Mouse (Mus musculus) heart, embryonic 12.5 days (tissue): ENCODE measurements at regions not wholly inside any gene's neighbourhood (a gene's known extent, or its start where the extent isn't known, plus 50 kb on each side); places are given as distances from the start of the nearest gene placed in this dataset.

Experiments
- ATAC-seq: fragments of 200-750 bp; cut with Nextera tagmentation; 2 replicates; pipeline ENCODE4 v1.8.0; 2017; ENCODE audit warnings: moderate TSS enrichment, moderate library complexity; ENCODE audit not compliant: insufficient number of reproducible peaks, low FRiP score
- H3K27ac ChIP-seq: fragments of 300-500 bp; sonication (generic); 2 replicates; pipeline ENCODE4 v1.5.1; 2016; ENCODE audit warnings: mild to moderate bottlenecking, moderate library complexity; ENCODE audit not compliant: poor library complexity, severe bottlenecking
- H3K27me3 ChIP-seq: fragments of 300-500 bp; sonication (generic); replicated peaks from 2 replicates; pipeline ENCODE4 v1.6.1; 2016; ENCODE audit warnings: mild to moderate bottlenecking, moderate library complexity
- H3K36me3 ChIP-seq: fragments of 300-500 bp; sonication (generic); 2 replicates; pipeline ENCODE4 v1.6.1; 2016; ENCODE audit warnings: mild to moderate bottlenecking, moderate library complexity
- H3K4me1 ChIP-seq: fragments of 300-500 bp; sonication (generic); replicated peaks from 2 replicates; pipeline ENCODE4 v1.6.1; 2016; ENCODE audit warnings: mild to moderate bottlenecking
- H3K4me2 ChIP-seq: fragments of 300-500 bp; sonication (generic); 2 replicates; pipeline ENCODE4 v1.6.1; 2016; ENCODE audit warnings: mild to moderate bottlenecking, moderate library complexity
- H3K4me3 ChIP-seq: fragments of 300-500 bp; sonication (generic); 2 replicates; pipeline ENCODE4 v1.5.1; 2016; ENCODE audit warnings: mild to moderate bottlenecking
- H3K9ac ChIP-seq: fragments of 300-500 bp; sonication (generic); 2 replicates; pipeline ENCODE4 v1.6.1; 2016; ENCODE audit warnings: mild to moderate bottlenecking, moderate library complexity
- H3K9me3 ChIP-seq: fragments of 300-500 bp; sonication (generic); replicated peaks from 2 replicates; pipeline ENCODE4 v1.6.1; 2016; ENCODE audit warnings: mild to moderate bottlenecking, moderate library complexity
- WGBS: fragments of 180-500 bp; shearing (Covaris S2); methylation state at CpG from one replicate; pipeline ENCODE4 v1.1.7; 2016; 5-methylcytosine and 5-hydroxymethylcytosine counted together

- Histone ChIP-seq H3K4me2 (no peak overlapping the region), H3K4me3 (no peak overlapping the region), H3K9ac (no peak overlapping the region), H3K36me3 (no peaks in the 10 kb centered on the region), H3K27ac (no peak overlapping the region), H3K9me3 (no peaks in the 10 kb centered on the region), H3K4me1 (0 out of 2 replicates have a peak, but pooled peaks cover 3% of the 10 kb centered on the region), H3K27me3 (no peaks in the 10 kb centered on the region)
- no peak for ATAC-seq
- 79% methylated on average over 1 of the region's 1 CpGs for WGBS
These were observed 745.9 kb downstream of the Tmem182 start for GRCm38 (mm10) chr1:41551271-41551670.

GRCm38 (mm10) chr1:41555607-41556006 is 750.2 kb downstream of the Tmem182 start:
- Histone ChIP-seq H3K4me1 (0 out of 2 replicates have a peak, but pooled peaks cover 3% of the 10 kb centered on the region), H3K4me2 (no peak overlapping the region), H3K9ac (no peak overlapping the region), H3K4me3 (no peak overlapping the region), H3K36me3 (no peaks in the 10 kb centered on the region), H3K27me3 (no peaks in the 10 kb centered on the region), H3K9me3 (no peaks in the 10 kb centered on the region), H3K27ac (no peak overlapping the region)
- ATAC-seq = peak; percentile 94
- 29% methylated on average over 2 of the region's 2 CpGs for WGBS

- H3K4me1 ChIP-seq = 0 out of 2 replicates have a peak, but pooled peaks cover 3% of the 10 kb centered on the region
- ATAC-seq = no peak
- no peak overlapping the region for H3K27ac ChIP-seq
- H3K4me3 ChIP-seq = no peak overlapping the region
- H3K27me3 ChIP-seq = no peaks in the 10 kb centered on the region
- H3K9me3 ChIP-seq = no peaks in the 10 kb centered on the region
- no peak overlapping the region for H3K9ac ChIP-seq
- no peaks in the 10 kb centered on the region for H3K36me3 ChIP-seq
- WGBS = 80% methylated on average over 17 of the region's 17 CpGs
- H3K4me2 ChIP-seq = no peak overlapping the region
These were observed 753.8 kb downstream of the Tmem182 start for GRCm38 (mm10) chr1:41559101-41559665.

- Histone ChIP-seq H3K36me3 (no peaks in the 10 kb centered on the region), H3K4me2 (no peak overlapping the region), H3K4me3 (no peak overlapping the region), H3K27me3 (no peaks in the 10 kb centered on the region), H3K27ac (no peak overlapping the region), H3K9me3 (no peaks in the 10 kb centered on the region), H3K9ac (no peak overlapping the region), H3K4me1 (0 out of 2 replicates have a peak, but pooled peaks cover 1% of the 10 kb centered on the region)
- WGBS = 85% methylated on average over 3 of the region's 3 CpGs
- no peak for ATAC-seq
These were observed 754.6 kb downstream of the Tmem182 start for GRCm38 (mm10) chr1:41559991-41560390.

GRCm38 (mm10) chr1:41603471-41603870 is 798.1 kb downstream of the Tmem182 start:
- no peak overlapping the region for H3K9ac ChIP-seq
- H3K4me1 ChIP-seq = no peaks in the 10 kb centered on the region

GRCm38 (mm10) chr1:41604996-41605747 is 799.8 kb downstream of the Tmem182 start:
- ATAC-seq = no peak
- H3K9ac ChIP-seq = no peak overlapping the region
- no peak overlapping the region for H3K4me3 ChIP-seq
- no peak overlapping the region for H3K27ac ChIP-seq
- H3K36me3 ChIP-seq = no peaks in the 10 kb centered on the region
- no peaks in the 10 kb centered on the region for H3K27me3 ChIP-seq
- no peaks in the 10 kb centered on the region for H3K4me1 ChIP-seq
- H3K4me2 ChIP-seq = no peak overlapping the region
- no peaks in the 10 kb centered on the region for H3K9me3 ChIP-seq
- 78% methylated on average over 14 of the region's 14 CpGs for WGBS

More at GRCm38 (mm10) chr1:41603471-41603870, 798.1 kb downstream of the Tmem182 start:
- no peak overlapping the region for H3K4me3 ChIP-seq
- H3K27ac ChIP-seq = no peak overlapping the region
- no peak overlapping the region for H3K4me2 ChIP-seq
- no peaks in the 10 kb centered on the region for H3K9me3 ChIP-seq
- no peaks in the 10 kb centered on the region for H3K27me3 ChIP-seq
- WGBS = 82% methylated on average over 5 of the region's 5 CpGs
- H3K36me3 ChIP-seq = no peaks in the 10 kb centered on the region
- ATAC-seq = no peak

- Histone ChIP-seq H3K4me3 (no peak overlapping the region), H3K4me1 (no peaks in the 10 kb centered on the region), H3K4me2 (no peak overlapping the region), H3K9me3 (no peaks in the 10 kb centered on the region), H3K9ac (no peak overlapping the region), H3K36me3 (no peaks in the 10 kb centered on the region), H3K27ac (no peak overlapping the region), H3K27me3 (no peaks in the 10 kb centered on the region)
- 47% methylated on average over 3 of the region's 3 CpGs for WGBS
- no peak for ATAC-seq
These were observed 800.3 kb downstream of the Tmem182 start for GRCm38 (mm10) chr1:41605748-41606131.

GRCm38 (mm10) chr1:41610783-41611182 is 805.4 kb downstream of the Tmem182 start:
- H3K27me3 ChIP-seq = no peaks in the 10 kb centered on the region
- no peak overlapping the region for H3K9ac ChIP-seq
- no peaks in the 10 kb centered on the region for H3K4me1 ChIP-seq
- H3K27ac ChIP-seq = no peak overlapping the region
- no peak overlapping the region for H3K4me2 ChIP-seq
- H3K36me3 ChIP-seq = no peaks in the 10 kb centered on the region
- WGBS = 72% methylated on average over 8 of the region's 8 CpGs
- no peak overlapping the region for H3K4me3 ChIP-seq
- no peaks in the 10 kb centered on the region for H3K9me3 ChIP-seq
- no peak for ATAC-seq

GRCm38 (mm10) chr1:41651804-41652203 is 846.4 kb downstream of the Tmem182 start:
- H3K4me1 ChIP-seq = peaks cover 7% of the 10 kb centered on the region; the same call in 1 of the 2 replicates
- H3K27me3 ChIP-seq = no peaks in the 10 kb centered on the region
- H3K9ac ChIP-seq = no peak overlapping the region
- WGBS = 66% methylated on average over 9 of the region's 9 CpGs
- no peak for ATAC-seq
- H3K36me3 ChIP-seq = no peaks in the 10 kb centered on the region
- no peak overlapping the region for H3K4me2 ChIP-seq
- H3K27ac ChIP-seq = no peak overlapping the region
- no peaks in the 10 kb centered on the region for H3K9me3 ChIP-seq
- H3K4me3 ChIP-seq = no peak overlapping the region

GRCm38 (mm10) chr1:41652210-41652609 is 846.8 kb downstream of the Tmem182 start:
- H3K4me3 ChIP-seq = no peak overlapping the region
- peaks cover 7% of the 10 kb centered on the region; the same call in 1 of the 2 replicates for H3K4me1 ChIP-seq
- 0 out of 2 replicates have a peak overlapping the region, but pooled peaks have one; percentile 26 for H3K27ac ChIP-seq
- H3K9ac ChIP-seq = no peak overlapping the region
- 52% methylated on average over 3 of the region's 3 CpGs for WGBS
- no peak overlapping the region for H3K4me2 ChIP-seq
- H3K9me3 ChIP-seq = no peaks in the 10 kb centered on the region
- H3K36me3 ChIP-seq = no peaks in the 10 kb centered on the region
- H3K27me3 ChIP-seq = no peaks in the 10 kb centered on the region
- ATAC-seq = no peak

GRCm38 (mm10) chr1:41652646-41653427 is 847.4 kb downstream of the Tmem182 start:
- H3K27ac ChIP-seq = peak overlapping the region; percentile 26; the same call in 1 of the 2 replicates
- H3K36me3 ChIP-seq = no peaks in the 10 kb centered on the region
- no peaks in the 10 kb centered on the region for H3K27me3 ChIP-seq
- no peak overlapping the region for H3K4me3 ChIP-seq
- H3K9ac ChIP-seq = no peak overlapping the region
- 35% methylated on average over 8 of the region's 8 CpGs for WGBS
- H3K4me2 ChIP-seq = no peak overlapping the region
- peaks cover 7% of the 10 kb centered on the region; the same call in 1 of the 2 replicates for H3K4me1 ChIP-seq
- 0 out of 2 replicates have a peak, but pooled peaks have one; percentile 63 for ATAC-seq
- H3K9me3 ChIP-seq = no peaks in the 10 kb centered on the region
